Mouse (Mus musculus): ENCODE measurements around the gene Sbk2. TPM values are rescaled to one million over a fixed set of nuclear protein-coding genes. Genes with fewer than 3 reads are reported as not detected.
"Not testable (repeated sequence)": the region's sequence is repeated elsewhere in the genome, so short reads cannot be mapped to it uniquely, and the experiment has no call there.

The Sbk2 gene
- polyA plus RNA-seq (2014; fragmentation: Nextera tagmentation; extraction: Ambion mirVana), result not detected in 2 replicates

DNA sequence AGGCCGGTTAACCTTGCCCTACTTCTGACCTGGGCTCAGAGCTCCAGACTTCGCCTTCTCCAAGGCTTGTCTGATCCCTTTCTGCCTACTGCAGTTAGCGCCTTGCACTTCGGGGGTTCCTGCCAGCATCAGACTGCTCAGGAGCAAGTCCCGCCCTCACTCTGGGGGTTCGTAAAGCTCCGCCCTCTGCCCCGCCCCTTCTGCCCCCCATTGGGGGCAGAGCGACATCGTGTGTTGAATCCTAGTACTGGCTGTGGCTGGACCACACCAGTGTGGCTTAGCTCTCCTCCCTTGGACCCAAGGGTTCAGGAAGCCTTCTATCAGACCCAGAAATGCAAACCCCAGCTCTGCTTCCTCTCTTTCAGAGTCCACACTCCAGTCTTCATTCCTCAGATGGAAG, at the start of gene Sbk2:
Sbk2 (minus strand) TSS at position 135 of the 400 bp plus-strand sequence.
- WGBS, result 6% methylated on average over 10 of the region's 10 CpGs
- Histone ChIP-seq H3K4me2 (ENCODE audit: low read depth, low read length) (no peak within 1 kb of the TSS), H3K27me3 (ENCODE audit: control insufficient read depth, insufficient read depth, low read length) (no peaks in the 10 kb centered on the region)

DNA sequence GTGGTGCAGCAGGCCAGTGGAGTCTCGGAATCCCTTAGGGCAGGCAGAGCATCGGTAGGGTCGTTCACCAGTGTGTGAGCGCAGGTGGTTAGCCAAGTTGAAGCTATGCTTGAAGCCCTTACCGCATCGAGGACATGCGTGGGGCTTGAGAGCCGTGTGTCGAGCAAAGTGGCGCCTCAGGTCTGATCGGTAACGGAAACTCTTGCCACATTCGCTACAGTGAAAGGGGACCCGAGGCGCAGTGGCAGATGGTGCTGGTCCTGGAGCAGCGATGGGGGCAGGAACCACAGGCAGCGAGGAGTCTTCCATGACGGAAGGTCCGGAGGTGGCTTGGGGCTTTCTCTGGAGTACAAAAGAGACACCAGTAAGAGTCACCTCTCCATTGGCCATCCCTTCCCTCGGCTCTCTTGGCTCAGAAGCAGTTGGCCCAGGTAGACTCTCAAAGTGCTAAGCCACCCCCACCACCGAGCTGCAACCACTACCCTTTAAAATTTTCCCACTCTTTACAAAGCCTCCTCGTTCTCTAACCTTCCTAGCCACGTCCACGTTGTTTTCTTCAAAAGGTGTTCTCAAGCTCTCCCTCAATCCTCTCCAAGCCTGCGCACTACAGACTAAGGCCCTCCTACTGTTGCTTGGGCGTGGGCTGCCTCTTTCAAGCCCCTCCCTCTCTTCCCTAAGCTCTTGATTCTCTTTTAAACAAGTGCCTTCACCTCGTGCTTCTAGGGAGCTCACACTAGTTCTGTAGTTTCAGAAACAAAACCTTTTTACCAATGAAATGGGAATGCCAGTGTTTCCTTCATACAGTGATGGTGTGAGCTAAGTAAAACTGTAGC, 48.7 kb upstream of the Sbk2 start:
- WGBS, result 93% methylated on average over 27 of the region's 27 CpGs
- H3K9me3 ChIP-seq (ENCODE audit: control insufficient read depth, low read length), result no peaks in the 10 kb centered on the region
- no peak overlapping the region for H3K9ac ChIP-seq (replicated peaks; ENCODE audit: low read depth, low read length)
- no peaks in the 10 kb centered on the region for H3K27me3 ChIP-seq (ENCODE audit: control insufficient read depth, insufficient read depth, low read length)
- no peak overlapping the region for H3K4me3 ChIP-seq (ENCODE audit: low read depth, low read length)
- H3K27ac ChIP-seq (ENCODE audit: low read depth, low read length), result no peak overlapping the region
- H3K4me1 ChIP-seq (ENCODE audit: control insufficient read depth, insufficient read depth, low read length), result no peaks in the 10 kb centered on the region
- H3K4me2 ChIP-seq (ENCODE audit: low read depth, low read length), result no peak overlapping the region
- peaks cover 32% of the 10 kb centered on the region for H3K36me3 ChIP-seq (ENCODE audit: control insufficient read depth, insufficient read depth, low read length)
- no peak for ATAC-seq (ENCODE audit: low read depth)

More for the DNA sequence above, at the start of gene Sbk2:
- Histone ChIP-seq H3K36me3 (ENCODE audit: control insufficient read depth, insufficient read depth, low read length) (no peaks in the 10 kb centered on the region), H3K27ac (ENCODE audit: low read depth, low read length) (no peak within 1 kb of the TSS), H3K4me1 (ENCODE audit: control insufficient read depth, insufficient read depth, low read length) (no peaks in the 10 kb centered on the region), H3K4me3 (ENCODE audit: low read depth, low read length) (no peak within 1 kb of the TSS), H3K9me3 (ENCODE audit: control insufficient read depth, low read length) (no peaks in the 10 kb centered on the region), H3K9ac (replicated peaks; ENCODE audit: low read depth, low read length) (no peak within 1 kb of the TSS)
- peak; percentile 76; the same call in 1 of the 2 replicates for ATAC-seq (ENCODE audit: low read depth)

DNA sequence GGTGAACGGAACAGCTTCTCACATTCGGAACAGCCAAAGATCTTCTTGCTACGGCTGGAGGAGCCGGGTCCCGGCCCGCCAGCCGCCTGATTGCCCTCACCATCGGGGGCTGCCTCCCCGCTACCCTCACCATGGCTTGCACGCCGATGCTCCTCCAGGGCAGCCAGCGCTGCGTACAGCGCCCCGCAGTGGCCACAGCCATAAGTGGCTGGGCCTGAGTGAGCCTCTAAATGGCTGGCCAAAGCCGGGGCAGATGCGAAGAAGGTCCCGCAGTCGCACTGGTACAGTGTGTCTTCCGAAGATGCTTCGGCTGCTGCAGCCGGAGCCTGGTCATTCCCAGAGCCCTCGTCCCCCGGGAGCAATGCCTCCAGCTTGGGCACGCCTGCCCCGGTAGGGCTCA, 44.0 kb upstream of the Sbk2 start:
- Histone ChIP-seq H3K4me1 (ENCODE audit: control insufficient read depth, insufficient read depth, low read length) (no peaks in the 10 kb centered on the region), H3K27ac (ENCODE audit: low read depth, low read length) (no peak overlapping the region), H3K36me3 (ENCODE audit: control insufficient read depth, insufficient read depth, low read length) (peaks cover 40% of the 10 kb centered on the region), H3K9me3 (ENCODE audit: control insufficient read depth, low read length) (no peaks in the 10 kb centered on the region), H3K27me3 (ENCODE audit: control insufficient read depth, insufficient read depth, low read length) (no peaks in the 10 kb centered on the region), H3K4me3 (ENCODE audit: low read depth, low read length) (no peak overlapping the region), H3K4me2 (ENCODE audit: low read depth, low read length) (no peak overlapping the region), H3K9ac (replicated peaks; ENCODE audit: low read depth, low read length) (no peak overlapping the region)
- WGBS, result 97% methylated on average over 26 of the region's 26 CpGs
- ATAC-seq (ENCODE audit: low read depth), result no peak

DNA sequence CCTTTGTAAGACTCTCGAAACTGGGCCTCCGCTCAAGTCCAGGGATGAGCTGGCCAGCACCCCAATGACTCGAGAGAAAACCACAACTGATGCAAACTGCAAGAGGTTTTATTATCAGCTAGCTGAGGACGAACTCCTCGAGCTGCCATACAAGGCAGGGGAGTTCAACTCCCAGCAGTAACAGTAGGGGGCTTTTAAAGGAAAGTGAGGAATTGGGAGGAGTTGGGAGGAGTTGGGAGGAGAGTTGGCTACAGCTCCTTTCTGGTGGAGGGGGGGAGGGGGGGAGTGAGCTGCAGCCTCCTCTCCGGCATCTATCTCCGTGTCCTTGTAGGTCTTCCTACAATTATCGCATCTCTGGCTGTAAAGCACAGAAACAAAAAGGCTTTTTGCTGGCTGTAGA, 38.7 kb upstream of the Sbk2 start:
- WGBS, result 65% methylated on average over 8 of the region's 8 CpGs
- H3K9ac ChIP-seq (replicated peaks; ENCODE audit: low read depth, low read length); H3K4me3 ChIP-seq (ENCODE audit: low read depth, low read length); ATAC-seq (ENCODE audit: low read depth); H3K9me3 ChIP-seq (ENCODE audit: control insufficient read depth, low read length); H3K27ac ChIP-seq (ENCODE audit: low read depth, low read length); H3K36me3 ChIP-seq (ENCODE audit: control insufficient read depth, insufficient read depth, low read length); H3K4me2 ChIP-seq (ENCODE audit: low read depth, low read length); H3K27me3 ChIP-seq (ENCODE audit: control insufficient read depth, insufficient read depth, low read length); H3K4me1 ChIP-seq (ENCODE audit: control insufficient read depth, insufficient read depth, low read length): not testable (repeated sequence)

DNA sequence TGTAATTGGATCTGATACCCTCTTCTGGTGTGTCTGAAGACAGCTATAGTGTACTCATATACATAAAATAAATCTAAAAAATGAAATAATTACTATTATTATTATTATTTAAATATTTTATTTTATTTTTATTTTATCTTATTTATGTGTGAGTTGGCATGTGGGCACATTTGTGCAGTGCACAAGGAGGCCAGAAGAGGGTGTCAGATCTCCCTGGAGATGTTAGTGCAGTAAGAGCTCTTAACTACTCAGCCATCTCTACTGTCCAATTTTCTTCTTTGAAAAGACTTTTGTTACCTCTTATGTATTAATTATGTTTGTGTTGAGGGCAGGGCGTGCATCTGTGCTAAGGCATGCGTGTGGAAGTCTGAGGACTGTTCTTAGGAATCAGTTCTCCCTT, 35.7 kb upstream of the Sbk2 start:
- Histone ChIP-seq H3K36me3 (ENCODE audit: control insufficient read depth, insufficient read depth, low read length) (no peaks in the 10 kb centered on the region), H3K27ac (ENCODE audit: low read depth, low read length) (no peak overlapping the region), H3K4me2 (ENCODE audit: low read depth, low read length) (no peak overlapping the region), H3K27me3 (ENCODE audit: control insufficient read depth, insufficient read depth, low read length) (no peaks in the 10 kb centered on the region), H3K9me3 (ENCODE audit: control insufficient read depth, low read length) (no peaks in the 10 kb centered on the region), H3K9ac (replicated peaks; ENCODE audit: low read depth, low read length) (no peak overlapping the region), H3K4me3 (ENCODE audit: low read depth, low read length) (no peak overlapping the region), H3K4me1 (ENCODE audit: control insufficient read depth, insufficient read depth, low read length) (peaks cover 10% of the 10 kb centered on the region)
- no peak for ATAC-seq (ENCODE audit: low read depth)
- WGBS, result 75% methylated on average over 2 of the region's 2 CpGs

DNA sequence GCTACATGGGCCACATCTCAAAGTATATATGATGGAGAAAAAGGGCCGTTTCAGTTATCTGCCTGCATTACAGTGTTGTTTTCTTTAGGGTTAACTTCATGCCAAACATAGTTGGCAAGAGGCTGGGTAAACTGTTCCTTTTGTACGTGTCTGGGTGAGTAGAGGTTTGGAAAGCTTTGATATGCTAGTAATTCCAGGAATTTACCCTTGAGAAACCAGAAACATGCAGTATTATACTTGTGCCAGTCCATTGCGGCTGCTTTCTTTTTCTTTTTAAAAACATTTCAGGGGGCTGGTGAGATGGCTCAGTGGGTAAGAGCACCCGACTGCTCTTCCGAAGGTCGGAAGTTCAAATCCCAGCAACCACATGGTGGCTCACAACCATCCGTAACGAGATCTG, 32.7 kb upstream of the Sbk2 start:
- WGBS, result 69% methylated on average over 6 of the region's 8 CpGs
- no peaks in the 10 kb centered on the region for H3K9me3 ChIP-seq (ENCODE audit: control insufficient read depth, low read length)
- no peaks in the 10 kb centered on the region for H3K27me3 ChIP-seq (ENCODE audit: control insufficient read depth, insufficient read depth, low read length)
- no peak overlapping the region; the same call in 1 of the 2 replicates for H3K27ac ChIP-seq (ENCODE audit: low read depth, low read length)
- peak overlapping the region; percentile 69 for H3K4me3 ChIP-seq (ENCODE audit: low read depth, low read length)
- peak overlapping the region; percentile 69 for H3K4me2 ChIP-seq (ENCODE audit: low read depth, low read length)
- peak overlapping the region; percentile 78; the same call in 1 of the 2 replicates for H3K9ac ChIP-seq (replicated peaks; ENCODE audit: low read depth, low read length)
- peaks cover 14% of the 10 kb centered on the region for H3K36me3 ChIP-seq (ENCODE audit: control insufficient read depth, insufficient read depth, low read length)
- peaks cover 26% of the 10 kb centered on the region for H3K4me1 ChIP-seq (ENCODE audit: control insufficient read depth, insufficient read depth, low read length)
- ATAC-seq (ENCODE audit: low read depth), result no peak

DNA sequence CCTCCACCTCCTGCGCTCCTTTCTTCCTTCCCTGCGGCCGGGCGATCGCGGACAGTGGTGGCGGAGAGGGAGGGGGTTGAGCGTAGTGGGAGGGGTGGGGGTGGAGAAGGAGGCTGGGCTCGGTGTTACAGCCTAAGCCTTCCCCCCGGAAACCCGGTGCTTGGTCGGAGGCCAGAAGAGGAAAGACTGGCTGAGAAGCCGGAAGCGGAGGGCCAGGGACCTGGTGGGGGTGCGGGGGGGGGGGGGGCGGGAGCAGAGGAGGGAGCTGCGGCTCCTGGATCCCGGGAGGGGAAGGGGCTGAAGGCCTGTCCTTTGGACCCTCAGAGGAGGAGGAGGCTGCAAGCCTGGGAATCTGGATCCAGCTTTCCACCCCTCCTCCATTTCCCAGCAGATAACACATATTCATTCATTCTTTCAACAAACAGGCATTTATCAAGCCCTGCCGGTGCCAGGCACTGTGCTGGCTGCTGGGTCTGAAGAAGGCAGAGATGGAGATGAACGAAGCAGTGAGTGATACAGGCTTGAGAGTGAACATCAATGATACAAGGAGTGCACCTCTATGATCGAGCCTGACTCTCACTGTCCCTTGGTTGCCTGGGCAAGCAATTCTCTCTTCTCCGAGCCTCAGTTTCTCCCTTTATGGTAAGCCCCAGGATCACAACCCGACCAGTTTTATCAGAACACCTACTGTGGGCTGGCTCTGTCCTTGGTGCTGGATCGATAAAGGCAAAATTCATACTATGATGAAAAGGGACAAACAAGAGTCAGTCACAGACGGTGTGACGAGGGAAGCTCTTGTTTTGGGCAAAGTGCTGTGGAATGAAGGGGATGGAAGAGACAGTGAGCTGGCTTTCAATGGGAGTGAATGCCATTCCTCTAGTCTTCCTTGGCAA, 32.0 kb upstream of the Sbk2 start, which contains the start of gene Zfp579:
Zfp579 (minus strand) TSS at position 156 of the 893 bp plus-strand sequence.
- H3K4me2 ChIP-seq (ENCODE audit: low read depth, low read length), result peak within 1 kb of the TSS; percentile 69
- H3K4me1 ChIP-seq (ENCODE audit: control insufficient read depth, insufficient read depth, low read length), result peaks cover 26% of the 10 kb centered on the region
- peak within 1 kb of the TSS; percentile 78 for H3K27ac ChIP-seq (ENCODE audit: low read depth, low read length)
- peak; percentile 83 for ATAC-seq (ENCODE audit: low read depth)
- H3K27me3 ChIP-seq (ENCODE audit: control insufficient read depth, insufficient read depth, low read length), result no peaks in the 10 kb centered on the region
- H3K36me3 ChIP-seq (ENCODE audit: control insufficient read depth, insufficient read depth, low read length), result peaks cover 14% of the 10 kb centered on the region
- WGBS, result 6% methylated on average over 11 of the region's 26 CpGs
- H3K9me3 ChIP-seq (ENCODE audit: control insufficient read depth, low read length), result no peaks in the 10 kb centered on the region
- peak within 1 kb of the TSS; percentile 69 for H3K4me3 ChIP-seq (ENCODE audit: low read depth, low read length)
- peak within 1 kb of the TSS; percentile 78 for H3K9ac ChIP-seq (replicated peaks; ENCODE audit: low read depth, low read length)

DNA sequence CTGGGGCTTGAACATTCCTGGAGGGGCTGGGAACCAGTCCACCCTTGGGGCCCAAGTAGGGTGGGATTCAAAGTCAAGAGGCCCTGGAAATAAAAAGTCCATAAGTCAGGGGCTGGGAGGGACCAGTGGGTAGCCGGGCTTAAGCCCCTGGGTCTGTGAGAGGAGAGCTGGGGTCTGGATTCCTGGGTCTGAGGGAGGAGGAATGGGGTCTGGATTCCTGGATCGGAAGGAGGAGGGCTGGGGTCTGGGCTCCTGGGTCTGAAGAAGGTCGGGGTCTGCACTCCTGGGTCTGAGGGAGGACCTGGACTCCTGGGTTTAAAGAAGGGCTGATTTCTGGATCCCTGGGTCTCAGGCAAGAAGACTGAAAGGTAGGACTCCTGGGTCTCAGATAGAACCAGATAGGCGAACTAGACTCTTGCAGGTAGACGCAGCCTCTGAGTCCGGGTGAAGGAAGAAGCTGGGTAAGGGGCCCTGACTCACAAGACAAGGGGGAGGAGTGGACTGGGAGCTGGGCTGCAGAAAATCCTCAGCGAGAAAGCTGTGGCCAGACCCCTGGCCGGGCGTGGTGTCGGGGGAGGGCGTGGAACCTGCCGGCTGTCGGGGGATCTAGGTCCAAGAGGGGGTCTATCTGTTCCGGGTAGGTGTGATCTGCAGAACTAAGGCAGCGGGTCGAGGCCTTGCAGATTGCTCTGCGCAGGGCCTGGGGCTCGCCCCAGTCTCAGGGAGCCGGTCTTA, 31.2 kb upstream of the Sbk2 start:
- Histone ChIP-seq H3K9ac (replicated peaks; ENCODE audit: low read depth, low read length) (peak overlapping the region; percentile 78), H3K27me3 (ENCODE audit: control insufficient read depth, insufficient read depth, low read length) (no peaks in the 10 kb centered on the region), H3K36me3 (ENCODE audit: control insufficient read depth, insufficient read depth, low read length) (peaks cover 14% of the 10 kb centered on the region), H3K9me3 (ENCODE audit: control insufficient read depth, low read length) (no peaks in the 10 kb centered on the region; the same call in 1 of the 2 replicates), H3K27ac (ENCODE audit: low read depth, low read length) (peak overlapping the region; percentile 63; the same call in 1 of the 2 replicates), H3K4me3 (ENCODE audit: low read depth, low read length) (peak overlapping the region; percentile 69), H3K4me1 (ENCODE audit: control insufficient read depth, insufficient read depth, low read length) (peaks cover 26% of the 10 kb centered on the region), H3K4me2 (ENCODE audit: low read depth, low read length) (peak overlapping the region; percentile 69)
- ATAC-seq (ENCODE audit: low read depth), result peak; percentile 6; the same call in 1 of the 2 replicates
- WGBS, result 8% methylated on average over 18 of the region's 19 CpGs
